Mouse (Mus musculus) spleen, embryonic (tissue): ENCODE data around the gene Poc1b.
"Not testable (repeated sequence)": the region's sequence is repeated elsewhere in the genome, so short reads cannot be mapped to it uniquely, and the experiment has no call there.

Experiments
- CTCF ChIA-PET: fragments of 350-600 bp; sonication (Branson Sonifier 250); formaldehyde crosslinking; loops from one replicate; lab custom pipeline; 2022; lab: Charles Lee

Poc1b gene

GRCm38 (mm10) chr10:99152063-99152462 is 45.2 kb downstream of the Poc1b start:
- CTCF ChIA-PET, result interaction anchor here (0.7 to 1.0 kb wide), 2 partner anchors 45 to 459 kb away, joined by 3 to 6 read pairs; partner anchors contain the start of gene Galnt4

- CTCF ChIA-PET, result no interaction called here
These were observed 47.8 kb downstream of the Poc1b start for GRCm38 (mm10) chr10:99154635-99155034.

- CTCF ChIA-PET, result interaction anchor here (0.6 kb wide), 1 partner anchor 316 kb away, joined by 4 read pairs; no protein-coding TSS in a partner anchor
These were observed 50.0 kb downstream of the Poc1b start for GRCm38 (mm10) chr10:99156808-99157207.

GRCm38 (mm10) chr10:99157697-99158096 is 50.9 kb downstream of the Poc1b start:
- CTCF ChIA-PET, result not testable (repeated sequence)

GRCm38 (mm10) chr10:99161987-99162582 is 55.2 kb downstream of the Poc1b start:
- CTCF ChIA-PET, result interaction anchor here (0.6 to 1.3 kb wide), 5 partner anchors 65 to 454 kb away, joined by 3 to 8 read pairs (median 3); no protein-coding TSS in a partner anchor

- CTCF ChIA-PET, result interaction anchor here (0.6 to 1.1 kb wide), 5 partner anchors 66 to 1289 kb away, joined by 3 to 9 read pairs (median 4); no protein-coding TSS in a partner anchor
These were observed 56.2 kb downstream of the Poc1b start for GRCm38 (mm10) chr10:99163002-99163401.

- CTCF ChIA-PET, result interaction anchor here (0.6 kb wide), 1 partner anchor 199 kb away, joined by 15 read pairs; no protein-coding TSS in a partner anchor
These were observed 58.1 kb downstream of the Poc1b start for GRCm38 (mm10) chr10:99164871-99165477.

GRCm38 (mm10) chr10:99165751-99166282 is 59.0 kb downstream of the Poc1b start:
- CTCF ChIA-PET, result interaction anchor here (0.9 kb wide), 1 partner anchor 412 kb away, joined by 3 read pairs; no protein-coding TSS in a partner anchor

GRCm38 (mm10) chr10:99166392-99166791 is 59.6 kb downstream of the Poc1b start:
- CTCF ChIA-PET, result interaction anchor here (0.9 kb wide), 1 partner anchor 412 kb away, joined by 3 read pairs; no protein-coding TSS in a partner anchor

GRCm38 (mm10) chr10:99168404-99168803 is 61.6 kb downstream of the Poc1b start:
- CTCF ChIA-PET, result interaction anchor here (0.7 kb wide), 1 partner anchor 202 kb away, joined by 3 read pairs; no protein-coding TSS in a partner anchor

GRCm38 (mm10) chr10:99168840-99169764 is 62.3 kb downstream of the Poc1b start:
- CTCF ChIA-PET, result interaction anchor here (0.7 kb wide), 1 partner anchor 201 kb away, joined by 3 read pairs; no protein-coding TSS in a partner anchor

GRCm38 (mm10) chr10:99169765-99170129 is 62.9 kb downstream of the Poc1b start:
- CTCF ChIA-PET, result no interaction called here

- CTCF ChIA-PET, result interaction anchor here (1.0 kb wide), 1 partner anchor 9 kb away, joined by 4 read pairs; no protein-coding TSS in a partner anchor
These were observed 65.2 kb downstream of the Poc1b start for GRCm38 (mm10) chr10:99171961-99172497.

- CTCF ChIA-PET, result interaction anchor here (1.0 kb wide), 1 partner anchor 8 kb away, joined by 4 read pairs; no protein-coding TSS in a partner anchor
These were observed 66.2 kb downstream of the Poc1b start for GRCm38 (mm10) chr10:99172906-99173507.

GRCm38 (mm10) chr10:99176911-99177310 is 70.1 kb downstream of the Poc1b start:
- CTCF ChIA-PET, result no interaction called here

- CTCF ChIA-PET, result interaction anchor here (0.5 kb wide), 1 partner anchor 10 kb away, joined by 3 read pairs; no protein-coding TSS in a partner anchor
These were observed 71.3 kb downstream of the Poc1b start for GRCm38 (mm10) chr10:99178118-99178517.

GRCm38 (mm10) chr10:99179122-99179521 is 72.3 kb downstream of the Poc1b start:
- CTCF ChIA-PET, result interaction anchor here (0.6 kb wide), 1 partner anchor 89 kb away, joined by 3 read pairs; no protein-coding TSS in a partner anchor

- CTCF ChIA-PET, result no interaction called here
These were observed 72.7 kb downstream of the Poc1b start for GRCm38 (mm10) chr10:99179566-99179965.

GRCm38 (mm10) chr10:99181497-99181896 is 74.7 kb downstream of the Poc1b start:
- CTCF ChIA-PET, result interaction anchor here (0.6 to 0.9 kb wide), 2 partner anchors 9 to 67 kb away, joined by 4 to 16 read pairs; no protein-coding TSS in a partner anchor

GRCm38 (mm10) chr10:99182107-99182506 is 75.3 kb downstream of the Poc1b start:
- CTCF ChIA-PET, result interaction anchor here (0.6 kb wide), 1 partner anchor 67 kb away, joined by 16 read pairs; no protein-coding TSS in a partner anchor
